Mouse (Mus musculus) forebrain, embryonic 11.5 days (tissue): ENCODE results near the gene Ostn. TPM values are rescaled to one million over a fixed set of nuclear protein-coding genes. Genes with fewer than 3 reads are reported as not detected.

ENCODE experiments used
- polyA plus RNA-seq: library from polyadenylated mRNA; unstranded; fragments of >200 nt; fragmentation: Nextera tagmentation; extraction: Ambion mirVana; gene quantifications from 2 replicates; pipeline ENCODE4 v1.2.1, GENCODE M21; 2014

The Ostn gene
- polyA plus RNA-seq, 1 experiment from 2014 or later, result not detected

Other genes starting within 250 kb of the Ostn start
- gene Uts2b, start 62.8 kb downstream of the Ostn start, polyA plus RNA-seq, result not detected in 2 replicates
- 60.3 and 66.0 TPM in 2 replicates for gene Ccdc50, start 81.4 kb downstream of the Ostn start, polyA plus RNA-seq